Mouse (Mus musculus) heart, embryonic 15.5 days (tissue): Measurements from ENCODE around the gene Ets1. TPM values are rescaled to one million over a fixed set of nuclear protein-coding genes. Genes with fewer than 3 reads are reported as not detected.

Experiments
- ATAC-seq: fragments of 200-750 bp; cut with Nextera tagmentation; replicated peaks from 2 replicates; pipeline ENCODE4 v1.8.0; 2017; ENCODE audit warnings: low read depth, moderate TSS enrichment; ENCODE audit not compliant: insufficient number of reproducible peaks, insufficient read depth, low FRiP score
- H3K27ac ChIP-seq: fragments of 300-500 bp; sonication (generic); 2 replicates; pipeline ENCODE4 v1.5.1; 2015; ENCODE audit warnings: mild to moderate bottlenecking, inconsistent platforms
- H3K27me3 ChIP-seq: fragments of 300-500 bp; sonication (generic); 2 replicates; pipeline ENCODE4 v1.6.1; 2015; ENCODE audit warnings: inconsistent platforms
- H3K36me3 ChIP-seq: fragments of 300-500 bp; sonication (generic); 2 replicates; pipeline ENCODE4 v1.6.1; 2015; ENCODE audit warnings: mild to moderate bottlenecking, inconsistent platforms
- H3K4me1 ChIP-seq: fragments of 300-500 bp; sonication (generic); replicated peaks from 2 replicates; pipeline ENCODE4 v1.6.1; 2015; ENCODE audit warnings: inconsistent platforms
- H3K4me2 ChIP-seq: fragments of 300-500 bp; sonication (generic); 2 replicates; pipeline ENCODE4 v1.6.1; 2015; ENCODE audit warnings: inconsistent platforms, mild to moderate bottlenecking, moderate library complexity
- H3K4me3 ChIP-seq: fragments of 300-500 bp; sonication (generic); 2 replicates; pipeline ENCODE4 v1.5.1; 2015; ENCODE audit warnings: mild to moderate bottlenecking, inconsistent platforms
- H3K9ac ChIP-seq: fragments of 300-500 bp; sonication (generic); 2 replicates; pipeline ENCODE4 v1.6.1; 2015; ENCODE audit warnings: mild to moderate bottlenecking, inconsistent platforms
- H3K9me3 ChIP-seq: fragments of 300-500 bp; sonication (generic); replicated peaks from 2 replicates; pipeline ENCODE4 v1.6.1; 2016; ENCODE audit warnings: inconsistent platforms
- WGBS: fragments of 180-500 bp; shearing (Covaris S2); methylation state at CpG from one replicate; pipeline ENCODE4 v1.1.7; 2015; ENCODE audit warnings: mixed read lengths; 5-methylcytosine and 5-hydroxymethylcytosine counted together
- polyA plus RNA-seq: library from polyadenylated mRNA; unstranded; fragments of >200 nt; fragmentation: Nextera tagmentation; extraction: Ambion mirVana; gene quantifications from 2 replicates; pipeline ENCODE4 v1.2.1, GENCODE M21; 2015

Gene Ets1
- polyA plus RNA-seq, 1 experiment from 2014 or later: 46.3 TPM

- WGBS: 49% methylated on average over 9 of the region's 9 CpGs
- no peaks in the 10 kb centered on the region for H3K9me3 ChIP-seq
- H3K4me3 ChIP-seq: peak overlapping the region; percentile 71
- peak overlapping the region; percentile 76 for H3K9ac ChIP-seq
- peak overlapping the region; percentile 95 for H3K27ac ChIP-seq
- H3K36me3 ChIP-seq: no peaks in the 10 kb centered on the region
- H3K4me1 ChIP-seq: peaks cover 46% of the 10 kb centered on the region
- peak overlapping the region; percentile 92 for H3K4me2 ChIP-seq
- no peak for ATAC-seq
- H3K27me3 ChIP-seq: no peaks in the 10 kb centered on the region
Measured at GRCm38 (mm10) chr9:32697291-32698110, 61.5 kb downstream of the Ets1 start.

GRCm38 (mm10) chr9:32698766-32699165, 62.7 kb downstream of the Ets1 start:
- Histone ChIP-seq H3K9me3 (no peaks in the 10 kb centered on the region), H3K27me3 (no peaks in the 10 kb centered on the region), H3K9ac (peak overlapping the region; percentile 35), H3K4me1 (peaks cover 46% of the 10 kb centered on the region), H3K4me3 (peak overlapping the region; percentile 36), H3K27ac (peak overlapping the region; percentile 23; the same call in 1 of the 2 replicates), H3K4me2 (peak overlapping the region; percentile 57), H3K36me3 (no peaks in the 10 kb centered on the region)
- WGBS: 69% methylated on average over 4 of the region's 4 CpGs
- ATAC-seq: no peak

- no peak for ATAC-seq
- 59% methylated on average over 8 of the region's 8 CpGs for WGBS
- peak overlapping the region; percentile 57 for H3K4me2 ChIP-seq
- H3K9ac ChIP-seq: peak overlapping the region; percentile 35; the same call in 1 of the 2 replicates
- H3K36me3 ChIP-seq: no peaks in the 10 kb centered on the region
- no peaks in the 10 kb centered on the region for H3K9me3 ChIP-seq
- peak overlapping the region; percentile 23 for H3K27ac ChIP-seq
- H3K4me1 ChIP-seq: peaks cover 45% of the 10 kb centered on the region
- H3K27me3 ChIP-seq: no peaks in the 10 kb centered on the region
- H3K4me3 ChIP-seq: peak overlapping the region; percentile 36
Measured at GRCm38 (mm10) chr9:32699391-32699841, 63.4 kb downstream of the Ets1 start.

DNA sequence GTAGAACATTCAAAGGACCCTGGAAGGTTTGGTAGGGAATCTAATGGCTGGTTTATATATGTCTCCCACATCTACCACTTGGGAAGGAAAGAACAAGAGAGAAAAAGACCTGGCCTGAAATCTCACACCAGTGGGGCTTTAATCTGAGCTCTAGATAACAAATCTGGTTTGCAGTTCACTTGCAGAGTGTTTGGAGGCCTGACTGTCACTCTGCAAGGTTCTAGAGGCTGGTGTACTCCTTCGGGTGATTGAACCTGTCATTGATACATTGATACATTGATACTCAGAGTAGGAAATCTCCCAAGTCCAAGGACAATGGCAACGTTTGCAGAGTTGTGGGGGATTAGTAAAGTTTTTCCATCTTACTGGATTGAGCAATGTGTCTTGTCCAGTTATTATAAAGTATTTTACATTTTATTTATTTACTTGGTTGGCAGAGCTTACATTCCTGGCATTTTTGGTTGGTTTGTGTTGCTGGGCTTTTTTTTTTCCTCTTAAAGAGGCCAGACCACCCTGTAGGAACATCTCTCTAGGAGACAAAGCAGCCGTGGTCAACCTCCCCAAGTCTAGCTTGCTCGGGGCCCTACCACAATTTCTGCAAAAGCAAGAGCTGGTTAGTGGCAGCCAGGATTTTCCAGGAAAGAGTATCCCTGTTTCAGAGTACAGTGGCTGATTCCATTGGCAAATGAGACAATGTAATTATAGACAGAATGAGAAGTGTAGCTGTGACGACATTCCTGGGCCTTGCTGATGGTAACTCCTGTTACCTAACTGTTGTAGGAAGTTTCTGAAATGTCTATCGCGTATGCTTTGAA, 64.3 kb downstream of the Ets1 start:
- Histone ChIP-seq H3K27ac (peak overlapping the region; percentile 23), H3K36me3 (no peaks in the 10 kb centered on the region), H3K9ac (no peak overlapping the region), H3K9me3 (no peaks in the 10 kb centered on the region), H3K4me1 (peaks cover 39% of the 10 kb centered on the region), H3K27me3 (no peaks in the 10 kb centered on the region), H3K4me2 (peak overlapping the region; percentile 57), H3K4me3 (peak overlapping the region; percentile 36)
- 44% methylated on average over 7 of the region's 7 CpGs for WGBS
- no peak for ATAC-seq

DNA sequence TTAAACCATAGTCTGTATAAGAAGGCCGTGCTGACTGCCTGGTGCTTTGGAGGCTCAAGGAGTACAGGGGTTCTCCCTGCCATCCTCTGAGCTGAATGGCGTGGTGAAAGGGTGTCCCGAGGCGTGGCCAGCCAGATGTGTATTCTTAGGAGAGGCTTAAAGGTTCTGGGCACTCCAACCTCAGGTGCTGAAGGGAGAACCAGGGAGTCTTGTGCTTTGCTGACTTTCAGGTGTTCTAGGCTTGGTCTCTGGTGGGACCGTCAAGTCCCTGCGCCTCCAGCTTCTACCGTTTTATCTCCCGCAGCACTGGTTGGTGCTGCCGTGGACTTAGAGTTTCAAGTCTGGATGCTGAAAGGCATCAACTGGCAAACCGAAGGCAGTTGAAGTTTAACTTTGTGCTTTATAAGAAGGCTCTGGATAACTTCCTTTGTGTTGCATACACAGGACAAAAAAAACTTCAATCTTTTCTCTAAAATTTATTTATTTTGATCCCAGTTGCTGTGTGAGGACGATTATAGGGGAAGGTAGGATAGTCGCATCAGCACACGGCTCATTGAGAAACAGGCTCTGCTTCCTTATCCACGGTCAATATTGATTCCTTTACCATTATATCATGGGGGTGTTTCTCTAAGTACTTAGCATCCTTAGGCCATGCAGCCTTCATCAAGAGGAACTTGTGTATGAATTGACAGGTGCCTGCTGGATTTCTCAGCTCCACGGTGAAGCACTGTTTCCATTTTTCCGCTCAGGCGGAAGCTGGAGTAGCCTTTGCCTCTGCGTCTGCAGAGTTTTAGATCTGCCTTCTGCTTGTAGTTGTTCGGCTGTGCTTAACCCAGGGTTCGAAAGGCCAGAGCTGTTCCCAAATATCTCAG, 65.3 kb downstream of the Ets1 start:
- Histone ChIP-seq H3K4me1 (peaks cover 48% of the 10 kb centered on the region), H3K4me3 (peak overlapping the region; percentile 17), H3K4me2 (peak overlapping the region; percentile 57), H3K27ac (peak overlapping the region; percentile 4), H3K36me3 (no peaks in the 10 kb centered on the region), H3K27me3 (no peaks in the 10 kb centered on the region), H3K9me3 (no peaks in the 10 kb centered on the region), H3K9ac (peak overlapping the region; percentile 28; the same call in 1 of the 2 replicates)
- no peak for ATAC-seq
- WGBS: 68% methylated on average over 20 of the region's 20 CpGs

DNA sequence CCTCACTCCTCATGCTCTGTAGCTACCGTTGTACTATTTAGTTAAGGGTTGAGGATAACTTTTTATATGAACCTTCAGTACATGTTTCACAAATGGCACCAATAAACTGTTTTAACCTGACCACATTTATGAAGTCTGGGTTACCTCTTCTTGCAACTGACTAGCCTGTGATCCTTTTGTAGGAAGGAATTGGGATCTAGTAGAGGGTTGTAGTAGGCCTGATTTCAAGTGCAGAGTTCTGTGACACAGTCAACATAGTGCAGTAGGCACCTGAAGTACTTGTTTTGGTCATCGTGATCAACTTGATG, 65.9 kb downstream of the Ets1 start:
- ATAC-seq: no peak
- WGBS: 72% methylated on average over 2 of the region's 2 CpGs

DNA sequence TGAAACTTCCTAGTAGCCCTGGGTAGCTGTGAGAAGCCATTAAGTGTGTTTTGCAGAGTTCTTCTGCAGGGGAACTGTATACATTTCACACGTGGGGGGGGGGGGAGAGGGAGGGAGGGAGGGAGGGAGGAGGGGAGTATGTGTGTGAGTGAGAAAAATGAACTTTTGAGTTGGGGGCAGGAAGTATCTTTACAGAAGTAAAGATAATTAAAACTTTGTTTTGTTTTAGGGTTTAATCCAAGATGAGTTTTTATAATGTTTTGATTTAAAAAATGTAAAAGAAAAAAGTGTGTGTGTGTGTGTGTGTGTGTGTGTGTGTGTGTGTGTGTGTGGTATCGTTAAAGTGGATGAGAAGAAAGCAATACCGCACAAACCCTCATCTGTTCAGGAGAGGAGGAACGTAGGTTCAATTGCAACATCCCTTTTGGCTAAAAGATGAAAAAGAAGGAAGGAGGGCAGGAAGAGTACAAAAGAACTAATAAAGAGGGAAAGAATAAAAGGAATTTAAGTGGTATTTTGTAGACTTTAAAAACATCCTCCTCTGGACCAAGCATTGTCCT, 66.9 kb downstream of the Ets1 start:
- no peak for ATAC-seq
- Histone ChIP-seq H3K27me3 (no peaks in the 10 kb centered on the region), H3K9me3 (no peaks in the 10 kb centered on the region), H3K36me3 (no peaks in the 10 kb centered on the region), H3K4me2 (no peak overlapping the region), H3K27ac (no peak overlapping the region), H3K4me1 (peaks cover 49% of the 10 kb centered on the region), H3K4me3 (no peak overlapping the region), H3K9ac (no peak overlapping the region)
- 51% methylated on average over 4 of the region's 4 CpGs for WGBS

More for the DNA sequence above, 65.9 kb downstream of the Ets1 start:
- no peak overlapping the region for H3K9ac ChIP-seq
- no peaks in the 10 kb centered on the region for H3K9me3 ChIP-seq
- no peaks in the 10 kb centered on the region for H3K36me3 ChIP-seq
- no peaks in the 10 kb centered on the region for H3K27me3 ChIP-seq
- H3K4me3 ChIP-seq: no peak overlapping the region
- peaks cover 52% of the 10 kb centered on the region for H3K4me1 ChIP-seq
- no peak overlapping the region for H3K27ac ChIP-seq
- H3K4me2 ChIP-seq: peak overlapping the region; percentile 57

- Histone ChIP-seq H3K4me2 (no peak overlapping the region), H3K4me3 (no peak overlapping the region), H3K9me3 (no peaks in the 10 kb centered on the region), H3K4me1 (peaks cover 54% of the 10 kb centered on the region), H3K36me3 (no peaks in the 10 kb centered on the region), H3K9ac (no peak overlapping the region), H3K27me3 (no peaks in the 10 kb centered on the region), H3K27ac (no peak overlapping the region)
- ATAC-seq: no peak
- WGBS: 75% methylated on average over 7 of the region's 7 CpGs
Measured at GRCm38 (mm10) chr9:32703976-32704745, 68.1 kb downstream of the Ets1 start.

GRCm38 (mm10) chr9:32705827-32706478, 69.9 kb downstream of the Ets1 start:
- H3K9me3 ChIP-seq: no peaks in the 10 kb centered on the region
- H3K36me3 ChIP-seq: no peaks in the 10 kb centered on the region
- H3K4me1 ChIP-seq: peaks cover 59% of the 10 kb centered on the region
- 61% methylated on average over 9 of the region's 9 CpGs for WGBS
- H3K4me3 ChIP-seq: no peak overlapping the region
- ATAC-seq: no peak; the same call in 1 of the 2 replicates
- H3K9ac ChIP-seq: no peak overlapping the region
- H3K4me2 ChIP-seq: 0 out of 2 replicates have a peak overlapping the region, but pooled peaks have one; percentile 11
- no peaks in the 10 kb centered on the region for H3K27me3 ChIP-seq
- H3K27ac ChIP-seq: peak overlapping the region; percentile 4

- 78% methylated on average over 3 of the region's 3 CpGs for WGBS
- no peaks in the 10 kb centered on the region for H3K9me3 ChIP-seq
- peaks cover 63% of the 10 kb centered on the region for H3K4me1 ChIP-seq
- H3K27me3 ChIP-seq: no peaks in the 10 kb centered on the region
- H3K27ac ChIP-seq: no peak overlapping the region
- H3K36me3 ChIP-seq: no peaks in the 10 kb centered on the region
- no peak for ATAC-seq
- no peak overlapping the region for H3K4me2 ChIP-seq
- H3K9ac ChIP-seq: no peak overlapping the region
- no peak overlapping the region for H3K4me3 ChIP-seq
Measured at GRCm38 (mm10) chr9:32707436-32707835, 71.4 kb downstream of the Ets1 start.
